Mouse (Mus musculus): ENCODE measurements around the gene Hydin. TPM values are rescaled to one million over a fixed set of nuclear protein-coding genes. Genes with fewer than 3 reads are reported as not detected.

Hydin gene
- polyA plus RNA-seq, 2 experiments = 0.01 TPM; not detected in 1

DNA sequence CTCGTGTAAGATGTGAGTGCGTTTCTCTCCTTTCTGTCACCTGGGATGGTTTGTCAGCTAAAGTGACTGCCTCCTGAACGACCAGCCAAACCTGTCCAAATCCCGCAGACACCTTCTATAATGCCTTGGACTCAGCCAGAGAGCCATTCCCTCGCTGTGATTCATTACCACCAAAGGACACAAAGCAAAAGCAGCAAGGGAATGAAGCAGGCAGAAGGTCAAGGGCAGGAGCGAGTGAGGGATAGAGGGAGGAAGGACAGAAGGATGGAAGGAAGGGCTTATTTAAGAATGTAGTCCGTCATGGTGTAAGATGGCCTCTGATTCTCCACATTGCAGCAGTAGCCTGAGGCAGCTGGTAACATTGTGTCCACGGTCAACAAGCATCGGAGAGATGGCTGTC lies 229.5 kb downstream of the Hydin start:
- DNase-seq (ENCODE audit: low spot score) (no peak), ATAC-seq (ENCODE audit: low FRiP score, low read depth) (no peak)
- Histone ChIP-seq H3K9ac (ENCODE audit: low read depth, low read length, severe bottlenecking) (no peak overlapping the region), H3K4me3 (replicated peaks; ENCODE audit: low read length) (no peak overlapping the region), H3K27me3 (ENCODE audit: control insufficient read depth, insufficient read depth, low read length) (no peaks in the 10 kb centered on the region), H3K36me3 (ENCODE audit: control insufficient read depth, insufficient read depth, low read length) (no peaks in the 10 kb centered on the region), H3K9me3 (ENCODE audit: control insufficient read depth, low read length) (no peaks in the 10 kb centered on the region), H3K27ac (replicated peaks; ENCODE audit: low read depth, low read length) (no peak overlapping the region), H3K4me1 (ENCODE audit: control insufficient read depth, insufficient read depth, low read length) (no peaks in the 10 kb centered on the region), H3K4me2 (replicated peaks; ENCODE audit: low read depth, low read length, severe bottlenecking) (no peak overlapping the region)
- no peak for TF ChIP-seq POLR2A (IDR thresholded peaks at IDR 0.05; ENCODE audit: borderline replicate concordance, extremely low read depth, insufficient read depth, insufficient read length)
- 77% methylated on average over 9 of the region's 9 CpGs for WGBS

DNA sequence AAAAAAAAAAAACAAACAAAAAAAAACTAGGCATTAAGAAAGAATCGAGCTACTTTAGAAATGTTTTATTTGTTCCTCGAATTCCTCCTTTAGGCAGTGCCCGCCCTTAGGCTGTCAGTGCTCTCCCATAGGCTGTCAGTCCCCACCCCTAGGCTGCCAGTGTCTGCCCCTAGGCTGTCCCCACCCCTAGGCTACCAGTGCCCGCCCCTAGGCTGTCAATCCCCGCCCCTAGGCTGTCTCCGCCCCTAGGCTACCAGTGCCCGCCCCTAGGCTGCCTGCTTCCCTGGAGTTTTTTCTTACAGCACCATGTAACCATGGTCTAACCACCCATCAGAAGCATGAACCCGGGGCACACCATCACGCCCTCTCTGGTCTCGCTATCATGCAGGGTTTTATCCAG lies 233.5 kb downstream of the Hydin start:
- no peak for DNase-seq (ENCODE audit: low spot score)
- no peaks in the 10 kb centered on the region for H3K4me1 ChIP-seq (ENCODE audit: control insufficient read depth, insufficient read depth, low read length)
- no peak overlapping the region for H3K9ac ChIP-seq (ENCODE audit: low read depth, low read length, severe bottlenecking)
- no peak overlapping the region for H3K27ac ChIP-seq (replicated peaks; ENCODE audit: low read depth, low read length)
- WGBS = 34% methylated on average over 10 of the region's 10 CpGs
- H3K4me3 ChIP-seq (replicated peaks; ENCODE audit: low read length) = no peak overlapping the region
- H3K27me3 ChIP-seq (ENCODE audit: control insufficient read depth, insufficient read depth, low read length) = no peaks in the 10 kb centered on the region
- no peaks in the 10 kb centered on the region for H3K36me3 ChIP-seq (ENCODE audit: control insufficient read depth, insufficient read depth, low read length)
- TF ChIP-seq POLR2A (IDR thresholded peaks at IDR 0.05; ENCODE audit: borderline replicate concordance, extremely low read depth, insufficient read depth, insufficient read length) = no peak
- no peaks in the 10 kb centered on the region for H3K9me3 ChIP-seq (ENCODE audit: control insufficient read depth, low read length)
- H3K4me2 ChIP-seq (replicated peaks; ENCODE audit: low read depth, low read length, severe bottlenecking) = no peak overlapping the region
- ATAC-seq (ENCODE audit: low FRiP score, low read depth) = no peak

DNA sequence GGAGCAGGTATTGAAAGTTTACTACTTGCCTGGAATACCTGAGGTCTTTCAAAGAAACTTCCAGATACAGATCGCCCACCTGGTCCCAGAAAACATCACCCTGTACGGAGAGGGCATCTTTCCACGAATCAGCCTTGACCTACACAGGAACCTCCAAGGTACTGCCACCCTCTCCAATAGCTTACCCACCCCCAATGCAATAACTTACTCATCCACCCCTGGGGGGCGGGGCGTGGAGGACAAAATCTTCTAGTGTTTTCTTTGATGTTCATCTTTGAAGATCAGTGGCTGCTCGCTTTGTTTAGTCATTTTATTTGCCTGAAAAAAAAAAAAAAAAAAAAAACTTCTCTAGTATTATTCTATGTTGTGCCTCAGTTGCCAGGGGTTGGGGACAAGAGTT lies 233.9 kb downstream of the Hydin start:
- Histone ChIP-seq H3K27ac (replicated peaks; ENCODE audit: low read depth, low read length) (no peak overlapping the region), H3K9me3 (ENCODE audit: control insufficient read depth, low read length) (no peaks in the 10 kb centered on the region), H3K36me3 (ENCODE audit: control insufficient read depth, insufficient read depth, low read length) (no peaks in the 10 kb centered on the region), H3K4me1 (ENCODE audit: control insufficient read depth, insufficient read depth, low read length) (no peaks in the 10 kb centered on the region), H3K9ac (ENCODE audit: low read depth, low read length, severe bottlenecking) (no peak overlapping the region), H3K4me2 (replicated peaks; ENCODE audit: low read depth, low read length, severe bottlenecking) (no peak overlapping the region), H3K27me3 (ENCODE audit: control insufficient read depth, insufficient read depth, low read length) (no peaks in the 10 kb centered on the region), H3K4me3 (replicated peaks; ENCODE audit: low read length) (no peak overlapping the region)
- WGBS = 68% methylated on average over 6 of the region's 6 CpGs
- no peak for TF ChIP-seq POLR2A (IDR thresholded peaks at IDR 0.05; ENCODE audit: borderline replicate concordance, extremely low read depth, insufficient read depth, insufficient read length)
- DNase-seq (ENCODE audit: low spot score) (no peak), ATAC-seq (ENCODE audit: low FRiP score, low read depth) (no peak)

DNA sequence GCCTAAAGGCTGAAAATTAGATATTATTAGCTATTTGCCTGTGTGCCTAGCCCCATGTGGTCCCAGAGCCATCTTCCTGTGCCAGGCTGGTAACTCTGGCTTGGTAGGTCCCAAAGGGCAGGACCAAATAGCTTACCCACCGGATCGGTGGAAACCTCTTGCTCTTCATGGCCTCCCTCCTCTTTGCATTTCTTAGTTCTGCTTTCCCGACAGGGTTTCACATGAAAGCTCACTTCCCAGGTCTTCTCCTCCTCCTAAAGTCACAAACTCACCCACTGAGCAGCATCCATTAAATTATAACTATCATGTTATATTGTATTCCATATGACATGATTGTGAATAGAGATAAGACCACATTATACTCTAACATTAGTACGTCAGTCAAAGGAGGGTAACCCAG lies 234.6 kb downstream of the Hydin start:
- no peak for TF ChIP-seq POLR2A (IDR thresholded peaks at IDR 0.05; ENCODE audit: borderline replicate concordance, extremely low read depth, insufficient read depth, insufficient read length)
- H3K4me3 ChIP-seq (replicated peaks; ENCODE audit: low read length) = no peak overlapping the region
- 84% methylated on average over 4 of the region's 4 CpGs for WGBS

DNA sequence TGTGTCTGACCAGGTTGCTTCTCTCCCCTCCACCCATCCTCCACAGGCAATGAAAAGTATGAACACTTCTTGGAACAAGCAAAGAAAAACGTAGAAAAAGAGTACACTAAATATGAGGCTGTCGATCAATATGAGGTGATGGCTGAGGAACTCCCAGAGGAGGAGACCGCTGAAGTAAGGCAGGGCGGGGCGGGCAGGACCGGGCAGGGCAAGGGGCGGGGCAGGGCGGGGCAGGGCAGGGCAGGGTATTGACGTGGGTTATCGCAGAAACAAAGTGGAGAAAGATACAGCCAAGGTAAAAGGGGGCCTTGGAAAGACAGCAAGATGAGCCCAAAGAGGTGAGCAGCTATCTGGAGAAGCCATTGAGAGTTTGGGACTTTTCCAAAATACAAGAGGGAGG lies 236.1 kb downstream of the Hydin start:
- no peak for TF ChIP-seq POLR2A (IDR thresholded peaks at IDR 0.05; ENCODE audit: borderline replicate concordance, extremely low read depth, insufficient read depth, insufficient read length)
- Histone ChIP-seq H3K4me1 (ENCODE audit: control insufficient read depth, insufficient read depth, low read length) (no peaks in the 10 kb centered on the region), H3K27ac (replicated peaks; ENCODE audit: low read depth, low read length) (no peak overlapping the region), H3K27me3 (ENCODE audit: control insufficient read depth, insufficient read depth, low read length) (no peaks in the 10 kb centered on the region), H3K36me3 (ENCODE audit: control insufficient read depth, insufficient read depth, low read length) (no peaks in the 10 kb centered on the region), H3K9ac (ENCODE audit: low read depth, low read length, severe bottlenecking) (no peak overlapping the region), H3K4me2 (replicated peaks; ENCODE audit: low read depth, low read length, severe bottlenecking) (no peak overlapping the region), H3K9me3 (ENCODE audit: control insufficient read depth, low read length) (no peaks in the 10 kb centered on the region), H3K4me3 (replicated peaks; ENCODE audit: low read length) (no peak overlapping the region)
- no peak for ATAC-seq (ENCODE audit: low FRiP score, low read depth)
- no peak for DNase-seq (ENCODE audit: low spot score)
- WGBS = 15% methylated on average over 10 of the region's 10 CpGs

More for the DNA sequence above, 234.6 kb downstream of the Hydin start:
- ATAC-seq (ENCODE audit: low FRiP score, low read depth) = no peak
- no peaks in the 10 kb centered on the region for H3K36me3 ChIP-seq (ENCODE audit: control insufficient read depth, insufficient read depth, low read length)
- no peak overlapping the region for H3K4me2 ChIP-seq (replicated peaks; ENCODE audit: low read depth, low read length, severe bottlenecking)
- H3K9ac ChIP-seq (ENCODE audit: low read depth, low read length, severe bottlenecking) = no peak overlapping the region
- no peaks in the 10 kb centered on the region for H3K27me3 ChIP-seq (ENCODE audit: control insufficient read depth, insufficient read depth, low read length)
- no peaks in the 10 kb centered on the region for H3K4me1 ChIP-seq (ENCODE audit: control insufficient read depth, insufficient read depth, low read length)
- no peak overlapping the region for H3K27ac ChIP-seq (replicated peaks; ENCODE audit: low read depth, low read length)
- DNase-seq (ENCODE audit: low spot score) = no peak
- H3K9me3 ChIP-seq (ENCODE audit: control insufficient read depth, low read length) = no peaks in the 10 kb centered on the region

DNA sequence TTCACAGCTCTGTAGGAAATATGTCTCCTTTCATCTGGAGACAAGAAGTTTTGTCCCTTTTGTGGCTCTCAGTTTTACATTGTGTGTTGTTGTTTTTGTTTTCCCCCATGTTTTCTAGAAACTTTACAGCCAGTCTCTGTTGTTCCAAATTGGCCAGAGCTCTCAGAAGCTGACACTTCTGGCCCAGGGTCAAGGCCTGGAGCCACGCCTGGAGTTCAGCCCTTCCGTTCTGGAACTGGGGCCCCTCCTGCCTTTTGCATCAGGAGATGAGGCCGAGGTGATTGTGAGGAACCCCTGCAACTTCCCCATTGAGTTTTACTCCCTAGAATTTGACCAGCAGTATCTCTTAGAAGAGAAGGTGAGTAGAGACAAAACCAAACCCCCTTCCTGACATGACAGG lies 242.0 kb downstream of the Hydin start:
- Histone ChIP-seq H3K4me1 (ENCODE audit: control insufficient read depth, insufficient read depth, low read length) (no peaks in the 10 kb centered on the region), H3K27ac (replicated peaks; ENCODE audit: low read depth, low read length) (no peak overlapping the region), H3K4me2 (replicated peaks; ENCODE audit: low read depth, low read length, severe bottlenecking) (no peak overlapping the region), H3K4me3 (replicated peaks; ENCODE audit: low read length) (no peak overlapping the region), H3K36me3 (ENCODE audit: control insufficient read depth, insufficient read depth, low read length) (no peaks in the 10 kb centered on the region), H3K27me3 (ENCODE audit: control insufficient read depth, insufficient read depth, low read length) (no peaks in the 10 kb centered on the region), H3K9me3 (ENCODE audit: control insufficient read depth, low read length) (no peaks in the 10 kb centered on the region), H3K9ac (ENCODE audit: low read depth, low read length, severe bottlenecking) (no peak overlapping the region)
- DNase-seq (ENCODE audit: low spot score) (no peak), ATAC-seq (ENCODE audit: low FRiP score, low read depth) (no peak)
- no peak for TF ChIP-seq POLR2A (IDR thresholded peaks at IDR 0.05; ENCODE audit: borderline replicate concordance, extremely low read depth, insufficient read depth, insufficient read length)
- WGBS = 61% methylated on average over 3 of the region's 3 CpGs
